Mouse (Mus musculus) kidney, adult 11 months (tissue): Measurements from ENCODE around the gene Lpp.

ENCODE experiments used
- DNase-seq: peaks from one replicate; pipeline ENCODE4 v3.0.0; 2022

Lpp gene

DNA sequence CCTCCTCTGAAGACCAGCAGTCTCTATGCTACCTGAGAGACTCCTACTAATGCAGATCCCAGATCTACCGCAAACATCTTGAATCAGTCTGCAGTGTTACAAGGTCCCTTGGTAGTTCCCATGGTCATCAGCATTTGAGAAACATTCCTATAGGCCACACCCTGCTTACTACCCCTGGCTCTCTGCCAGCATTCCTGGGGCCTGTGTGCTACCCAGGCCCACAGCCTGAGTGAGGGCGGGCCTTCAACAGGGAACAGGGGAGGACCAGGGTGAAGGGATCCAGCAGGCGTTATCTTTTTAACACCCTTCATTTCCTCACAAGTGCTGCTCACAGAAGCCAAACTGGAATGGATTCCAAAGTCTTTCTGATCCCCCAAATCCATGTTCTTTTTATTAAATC is 173.0 kb downstream of the Lpp start:
- DNase-seq, result no peak

DNA sequence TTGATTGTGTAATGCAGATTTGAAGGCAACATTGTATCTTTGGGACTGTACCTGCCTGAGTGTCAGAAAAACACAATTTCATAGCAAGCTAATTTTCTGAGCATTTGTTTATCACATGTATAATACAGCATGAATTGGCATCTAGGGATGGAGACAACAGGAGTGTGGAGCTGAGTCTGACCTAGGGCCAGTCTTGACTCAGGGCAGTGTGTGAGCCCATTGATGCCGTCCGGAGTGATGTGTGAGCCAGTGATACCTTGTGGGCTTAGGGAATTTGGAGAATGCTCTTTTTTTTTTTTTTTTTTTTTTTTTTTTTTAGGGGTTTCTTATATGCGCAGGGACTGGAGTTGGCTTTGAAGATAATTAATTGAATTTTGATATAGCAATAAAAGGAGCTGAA is 174.3 kb downstream of the Lpp start:
- DNase-seq, result no peak

DNA sequence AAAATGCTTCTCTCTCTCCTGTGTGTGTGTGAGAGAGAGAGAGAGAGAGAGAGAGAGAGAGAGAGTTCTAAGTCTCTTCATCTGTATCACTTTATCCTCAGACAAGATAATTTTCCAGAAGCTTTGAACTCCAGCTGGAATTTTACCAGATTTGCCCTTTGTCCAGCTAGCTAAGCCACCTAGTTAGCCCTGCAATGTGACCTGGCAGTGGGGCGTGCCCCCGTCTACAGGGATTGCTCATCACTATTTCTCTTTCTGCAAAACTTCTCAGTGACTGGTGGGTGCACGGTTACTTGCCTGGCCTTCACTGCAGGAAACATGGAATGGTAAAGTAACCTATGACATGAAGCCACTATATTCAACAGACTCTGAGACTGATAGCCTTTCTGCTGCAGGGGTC is 174.8 kb downstream of the Lpp start:
- peak; percentile 60 for DNase-seq

DNA sequence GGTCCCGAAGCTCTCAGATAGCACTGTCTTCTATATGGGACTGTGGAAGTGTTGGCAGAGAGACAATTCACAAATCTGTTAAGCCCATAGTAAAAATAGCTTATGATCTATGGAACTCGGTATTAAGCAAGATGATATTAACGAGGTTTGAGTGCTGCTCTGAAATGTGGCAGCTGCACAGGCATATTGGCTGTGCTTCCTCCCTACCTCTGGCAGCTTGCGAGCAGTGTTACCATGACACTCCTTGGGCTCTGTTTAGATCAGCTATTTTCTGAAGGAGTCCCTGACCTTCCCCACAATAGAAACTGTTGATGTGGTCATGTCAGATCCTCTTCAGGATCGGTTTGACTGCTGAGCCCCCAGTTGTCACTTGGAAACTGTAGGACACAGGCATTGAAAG is 176.4 kb downstream of the Lpp start:
- no peak for DNase-seq

DNA sequence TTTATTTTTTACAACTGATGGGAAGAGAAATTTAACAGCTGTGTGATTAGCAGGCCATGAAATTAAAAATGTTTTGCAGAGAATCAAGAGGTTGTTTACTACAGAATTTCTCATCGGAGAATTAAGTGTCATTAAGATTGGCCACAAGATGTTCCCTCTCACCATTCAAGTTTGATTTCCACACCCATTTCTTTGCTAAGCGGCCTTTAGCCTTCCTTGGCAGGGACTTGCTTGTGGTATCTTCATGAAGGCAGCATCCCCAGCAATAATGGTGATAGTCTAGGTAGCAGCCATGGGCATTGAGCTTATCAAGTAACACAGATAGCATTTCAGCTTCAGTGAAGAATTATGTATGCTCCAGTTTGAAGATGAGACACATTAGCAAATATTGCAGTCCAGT is 183.7 kb downstream of the Lpp start:
- DNase-seq, result no peak

DNA sequence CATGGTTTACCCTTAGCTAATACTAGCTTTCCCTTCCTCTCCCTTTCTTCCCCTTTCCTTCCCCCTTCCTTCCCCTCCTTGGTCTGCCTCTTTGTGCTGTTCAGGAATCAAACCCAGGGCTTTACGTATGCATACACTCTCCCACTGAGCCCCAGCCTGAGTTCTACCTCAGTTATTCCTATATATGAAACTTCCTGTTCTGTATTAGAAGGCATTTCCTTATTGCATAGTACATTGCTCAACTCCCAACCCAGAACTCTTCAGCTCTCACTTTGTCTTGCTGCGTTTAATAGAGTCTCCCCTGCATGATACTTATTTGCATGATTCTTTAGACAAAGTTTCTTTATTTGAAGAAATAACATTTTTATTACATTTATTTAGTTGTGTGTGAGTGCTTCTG is 184.5 kb downstream of the Lpp start:
- DNase-seq, result no peak

DNA sequence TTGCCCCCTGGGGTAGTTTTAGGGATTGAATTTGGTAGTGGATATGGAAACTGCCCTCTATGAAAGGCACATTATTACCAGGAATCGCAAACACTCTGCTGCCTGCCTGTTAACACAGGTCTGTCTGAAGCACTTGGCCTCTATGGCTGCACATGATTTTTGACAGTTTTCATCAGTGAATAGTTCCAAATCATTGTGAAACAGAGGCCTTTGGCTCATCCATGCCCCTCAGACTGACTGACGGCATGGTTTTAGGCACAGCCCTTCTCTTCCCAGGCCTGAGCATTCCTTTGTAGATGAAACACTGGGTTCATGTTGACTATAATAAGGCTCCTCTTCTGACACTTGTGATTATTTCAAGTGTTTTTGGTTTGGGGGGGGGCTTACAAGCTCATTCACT is 189.5 kb downstream of the Lpp start:
- DNase-seq, result no peak

DNA sequence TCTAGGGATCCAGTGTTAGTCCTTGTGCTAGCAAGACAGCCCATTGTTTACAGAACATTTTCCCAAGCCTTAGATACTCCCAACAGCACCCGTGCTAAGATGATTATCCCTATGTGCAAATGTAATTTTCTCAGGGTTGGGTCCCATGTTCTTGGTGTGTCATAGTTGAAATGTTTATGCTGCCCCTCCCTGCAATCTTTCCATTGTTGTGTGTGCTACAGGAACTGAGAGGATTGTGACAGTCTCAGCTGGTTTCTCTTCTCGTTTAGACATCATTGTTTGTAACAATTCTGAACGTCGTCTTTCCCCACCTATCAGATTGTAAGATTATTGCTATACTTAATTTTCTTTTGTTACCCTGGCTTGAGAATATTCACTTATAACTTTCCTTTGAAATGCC is 200.2 kb downstream of the Lpp start:
- no peak for DNase-seq

DNA sequence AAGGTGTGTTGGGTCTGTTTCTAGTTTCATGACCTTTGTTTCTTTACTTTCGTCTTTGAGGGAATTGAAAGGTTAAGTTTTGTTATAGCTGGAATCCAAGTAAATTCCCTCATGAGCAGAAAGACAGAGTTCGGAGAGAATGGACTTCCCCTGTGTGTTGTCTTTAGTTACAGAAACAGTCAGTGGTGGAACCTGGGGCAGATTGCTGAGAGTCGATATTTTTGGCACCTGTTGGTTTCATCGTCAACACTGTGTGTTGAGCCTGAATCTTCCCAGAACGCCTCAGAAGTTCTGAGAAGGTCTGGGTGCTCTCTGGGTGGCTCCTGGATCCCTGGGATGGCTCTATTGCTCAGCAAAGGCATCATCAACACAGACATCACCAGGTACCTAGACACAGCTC is 201.2 kb downstream of the Lpp start:
- no peak for DNase-seq

DNA sequence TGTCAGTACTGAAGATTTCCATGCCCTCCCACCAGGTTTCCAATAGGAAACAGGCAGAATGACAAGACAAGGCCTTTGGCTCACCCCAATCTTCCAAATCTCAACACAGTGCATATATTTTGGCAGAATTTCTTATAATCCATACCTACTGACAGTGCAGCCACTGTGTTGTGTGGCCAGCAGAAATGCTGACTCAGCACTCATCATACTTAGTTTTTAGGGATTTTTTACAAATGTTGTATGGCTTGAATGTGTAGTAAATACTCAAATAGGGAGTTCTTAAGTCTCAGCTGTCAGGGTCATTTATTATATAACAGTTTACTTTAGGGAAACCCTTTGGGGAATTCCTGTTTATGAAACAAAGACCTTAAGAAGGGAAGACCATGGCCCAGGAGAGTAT is 202.2 kb downstream of the Lpp start:
- no peak for DNase-seq

DNA sequence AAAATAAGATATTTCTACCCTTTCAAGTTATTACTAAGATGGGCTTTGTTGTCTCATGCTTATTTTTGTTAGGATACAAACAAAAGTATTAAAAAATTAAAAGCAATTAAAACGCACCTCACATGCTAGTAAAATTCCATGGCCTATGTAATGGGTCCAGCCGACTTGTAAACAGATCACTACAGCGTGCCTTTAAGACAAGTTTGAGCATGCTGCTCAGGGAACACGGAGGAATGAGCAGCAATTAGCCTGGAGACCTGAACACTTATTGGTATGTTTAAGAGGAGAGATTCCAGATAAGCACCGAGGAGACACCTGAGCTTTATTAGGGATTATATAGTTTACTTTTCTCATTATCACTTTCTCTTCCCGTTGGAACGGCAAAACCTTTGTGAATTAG is 205.3 kb downstream of the Lpp start:
- no peak for DNase-seq

DNA sequence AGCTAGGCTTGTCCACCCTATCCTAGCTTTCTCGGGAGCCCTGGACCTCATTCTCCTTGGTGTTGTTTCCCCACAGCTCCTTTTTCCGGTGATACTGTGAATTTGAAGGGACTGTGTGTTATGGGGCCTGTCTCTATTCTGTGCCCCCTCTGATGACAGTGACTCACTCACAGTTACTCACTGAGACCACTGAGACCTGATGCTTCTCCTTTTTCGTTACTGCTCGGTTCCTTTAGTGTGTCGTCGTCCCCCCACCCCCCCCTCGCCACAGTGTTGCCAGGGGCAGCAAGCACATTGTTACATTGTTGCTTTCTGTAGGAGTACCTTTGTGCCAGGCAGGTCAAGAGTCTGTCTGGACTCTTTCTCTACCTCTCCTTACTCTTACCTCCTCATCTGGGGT is 206.5 kb downstream of the Lpp start:
- DNase-seq, result no peak

DNA sequence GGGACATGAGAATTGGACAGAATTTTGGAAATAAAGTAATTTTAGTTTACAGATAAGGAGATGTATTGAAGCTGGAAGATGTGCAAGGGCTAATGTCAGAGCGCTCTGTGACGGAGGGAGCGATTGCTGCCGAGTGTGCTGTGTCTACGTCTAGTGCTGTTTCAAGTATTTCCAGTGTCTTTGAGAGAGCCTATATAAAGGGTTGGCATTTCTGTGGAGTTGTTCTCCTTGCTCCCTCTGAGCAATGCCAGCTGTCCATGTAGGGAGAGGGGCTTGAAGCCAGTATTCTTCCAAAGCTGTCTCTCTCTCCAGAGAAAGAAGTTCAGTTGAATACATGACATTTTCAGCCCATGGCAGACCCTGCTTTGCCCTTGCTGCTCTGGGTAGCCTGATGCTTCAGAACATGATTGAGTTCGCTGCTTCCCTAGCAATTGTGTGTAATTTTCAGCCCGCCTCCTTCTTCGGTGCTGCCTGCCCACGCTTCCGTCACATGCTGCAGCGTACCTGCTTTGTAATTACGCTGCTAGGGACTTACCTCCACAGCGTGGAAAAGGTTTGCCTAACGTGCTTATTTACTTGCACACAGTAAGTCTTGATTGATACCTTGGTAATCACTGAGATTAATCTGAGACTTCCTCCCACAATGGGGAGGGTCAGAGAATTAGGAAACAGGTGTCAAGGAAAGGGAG is 207.1 kb downstream of the Lpp start:
- no peak for DNase-seq

DNA sequence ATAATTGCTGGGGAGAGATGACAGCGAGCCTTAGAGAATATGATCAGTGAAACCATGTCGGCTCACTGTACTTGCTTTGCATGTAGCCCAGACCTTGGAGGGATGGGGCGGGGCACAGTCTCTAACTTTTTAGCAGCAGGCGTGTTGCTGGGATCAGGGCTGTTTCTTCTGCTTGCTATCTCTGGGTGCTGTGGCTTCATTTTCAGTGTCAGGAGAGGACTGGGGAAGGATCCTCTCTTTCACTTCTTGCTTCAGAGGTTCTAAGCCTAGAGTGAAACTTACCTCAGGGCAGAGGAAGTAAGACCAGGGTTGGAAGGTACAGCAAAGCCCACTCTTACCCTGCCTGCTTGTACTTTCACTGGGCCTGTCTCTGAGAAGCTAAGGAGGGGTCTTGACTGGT is 210.0 kb downstream of the Lpp start:
- no peak for DNase-seq

DNA sequence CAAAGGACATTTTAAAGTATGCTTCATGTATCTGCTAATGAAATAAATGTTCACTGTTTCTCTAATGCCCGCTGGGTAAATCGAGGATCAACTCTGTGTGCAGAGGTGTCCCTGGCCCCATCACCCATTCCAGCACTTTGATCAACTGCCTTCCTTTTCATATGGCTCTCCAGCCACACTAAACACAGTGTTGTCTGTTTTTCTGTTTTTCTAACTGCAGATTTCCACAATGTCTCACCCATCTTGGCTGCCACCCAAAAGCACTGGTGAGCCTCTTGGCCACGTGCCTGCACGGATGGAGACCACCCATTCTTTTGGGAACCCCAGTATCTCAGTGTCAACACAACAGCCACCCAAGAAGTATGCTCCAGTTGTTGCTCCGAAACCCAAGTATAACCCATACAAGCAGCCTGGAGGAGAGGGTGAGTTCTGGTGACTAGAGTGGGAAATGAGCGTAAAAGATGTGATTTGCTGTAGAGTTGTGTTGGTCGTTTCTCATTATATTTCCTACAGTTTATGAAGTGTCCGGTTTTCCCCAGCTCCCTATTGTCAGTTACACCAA is 214.7 kb downstream of the Lpp start:
- no peak for DNase-seq

DNA sequence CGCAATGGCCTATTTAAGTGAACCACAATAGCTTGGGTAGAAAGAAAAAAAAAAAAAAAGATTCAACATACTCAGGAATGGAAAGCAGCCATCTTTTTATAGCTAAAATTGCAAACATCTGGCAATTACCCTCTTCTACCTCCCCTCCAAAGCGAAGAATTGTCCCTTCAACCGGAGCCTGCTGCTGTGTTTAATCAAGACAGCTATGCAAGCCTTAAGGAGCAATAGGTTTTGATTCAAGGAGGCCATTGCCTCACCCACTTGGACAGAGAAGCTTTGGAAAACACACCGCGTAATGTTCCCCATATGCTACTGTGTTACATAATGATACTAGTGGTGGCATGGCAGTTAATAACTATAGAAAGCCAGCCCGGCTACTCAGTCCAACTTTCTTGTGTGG is 226.2 kb downstream of the Lpp start:
- no peak for DNase-seq

DNA sequence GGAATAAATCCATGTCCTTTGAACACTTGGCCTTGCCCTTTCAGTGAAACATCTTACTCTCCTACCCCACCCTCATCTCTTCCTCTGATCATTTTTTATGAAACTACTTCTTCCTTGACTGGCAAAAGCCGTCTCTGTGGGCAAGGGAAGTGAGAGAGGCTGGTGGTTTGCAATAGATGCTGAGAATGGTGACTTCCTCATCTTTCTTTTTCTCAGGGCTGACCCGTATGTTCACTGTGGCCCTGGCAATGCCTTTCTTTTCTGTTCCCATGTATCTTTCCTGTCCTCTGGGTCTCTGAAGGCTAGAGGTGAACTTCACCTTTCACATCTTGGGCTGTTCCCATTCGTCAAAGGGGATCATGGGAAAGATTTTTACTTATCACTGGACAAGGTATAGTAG is 226.7 kb downstream of the Lpp start:
- no peak for DNase-seq

DNA sequence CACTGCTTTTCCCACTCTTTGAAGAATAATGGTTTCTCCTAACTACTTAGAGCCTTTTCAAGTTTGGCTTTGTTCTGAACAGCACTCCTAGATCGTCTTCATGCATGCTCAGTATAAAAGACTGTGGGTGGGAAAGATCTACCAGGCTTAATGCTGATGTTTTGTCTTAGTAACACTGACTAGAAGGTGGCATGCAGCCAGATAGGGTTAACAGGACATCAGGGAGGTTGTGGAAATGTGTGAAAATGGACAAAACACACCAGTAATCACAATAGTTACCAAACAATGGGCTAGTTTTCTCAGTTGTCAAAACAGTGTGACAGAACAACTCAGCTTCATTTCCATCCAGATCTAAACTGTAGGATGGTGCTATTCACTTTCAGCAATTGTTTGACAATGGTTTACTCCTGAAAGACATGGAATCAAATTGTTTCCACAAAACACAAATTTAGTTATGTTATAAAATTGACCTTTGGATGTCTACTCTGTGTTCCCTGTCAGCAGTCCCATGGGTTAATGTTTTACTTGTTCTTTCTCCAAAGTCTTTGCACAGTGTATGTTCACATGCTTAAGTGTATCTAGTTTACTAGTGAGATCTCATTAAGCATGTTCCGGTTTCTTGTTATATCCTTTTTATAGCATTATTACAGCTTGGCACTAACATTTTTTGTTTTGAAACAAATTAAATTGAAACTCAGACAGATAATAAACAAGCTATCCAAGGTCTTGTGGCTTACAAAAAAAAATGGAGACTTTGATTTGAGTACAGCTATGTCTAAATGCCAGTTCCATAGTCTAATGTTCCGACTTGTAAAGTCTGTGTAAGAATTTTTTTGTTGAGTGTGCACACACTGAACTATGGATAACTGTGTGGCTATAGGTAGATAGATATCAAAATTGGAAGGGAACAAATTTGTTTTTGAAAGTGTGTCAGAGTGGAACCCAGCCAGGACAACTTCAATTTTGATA is 229.2 kb downstream of the Lpp start:
- DNase-seq, result no peak

DNA sequence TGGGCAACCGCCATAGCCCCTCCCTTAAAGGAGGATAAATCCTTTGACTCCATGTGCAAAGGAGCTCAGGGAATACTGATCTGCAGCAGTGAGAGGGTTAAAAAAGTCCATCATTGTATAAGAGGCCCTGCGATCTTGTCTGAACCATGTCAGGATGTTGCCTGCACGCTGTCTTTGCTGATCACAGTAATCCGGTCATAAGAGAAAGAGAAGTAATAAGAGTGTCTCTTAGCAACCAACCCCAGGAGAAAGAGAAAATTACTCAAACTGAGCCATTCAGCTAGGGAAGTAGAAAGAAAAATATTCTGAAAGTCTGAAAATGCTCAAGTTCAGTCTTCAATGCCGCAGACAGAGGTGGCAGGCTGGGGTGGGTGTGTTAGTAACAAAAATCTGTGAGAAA is 231.0 kb downstream of the Lpp start:
- DNase-seq, result no peak

DNA sequence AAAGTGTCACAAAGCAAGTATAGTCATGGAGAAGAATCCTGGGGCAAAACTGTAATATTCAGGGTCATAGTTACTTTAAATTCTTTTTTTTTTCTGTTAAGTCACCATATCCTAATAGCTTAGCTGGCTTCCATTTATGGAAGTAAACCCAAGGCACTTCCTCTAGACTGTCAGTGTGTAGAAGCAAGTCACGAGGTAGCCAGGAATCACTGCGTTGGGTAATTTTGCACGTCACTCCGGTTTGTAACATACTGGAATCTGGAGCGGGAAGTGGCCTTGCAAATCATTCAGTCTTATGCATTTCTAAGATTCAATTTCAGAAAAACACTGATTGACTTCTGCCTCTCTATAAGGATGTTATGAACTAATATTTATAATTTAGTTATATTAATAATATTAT is 232.3 kb downstream of the Lpp start:
- no peak for DNase-seq

DNA sequence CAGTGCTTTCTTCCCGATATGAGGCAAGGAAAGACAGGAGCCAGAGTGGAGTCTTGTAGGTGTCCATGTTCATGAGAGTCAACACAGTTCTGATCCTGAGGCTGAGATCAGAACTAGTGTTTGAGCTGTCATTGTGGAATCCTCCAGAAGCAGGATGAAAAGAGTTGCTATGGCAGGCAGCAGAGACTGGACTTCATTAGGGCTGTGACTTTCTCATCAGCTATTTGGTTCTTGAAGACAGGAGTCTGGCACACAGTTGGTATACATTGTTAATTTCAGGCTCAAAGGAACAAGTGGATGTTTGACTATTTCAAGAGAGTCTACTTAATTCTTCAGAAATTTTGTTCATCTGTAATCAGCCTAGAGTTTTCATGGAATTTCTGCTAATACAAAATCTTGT is 235.5 kb downstream of the Lpp start:
- DNase-seq, result no peak

DNA sequence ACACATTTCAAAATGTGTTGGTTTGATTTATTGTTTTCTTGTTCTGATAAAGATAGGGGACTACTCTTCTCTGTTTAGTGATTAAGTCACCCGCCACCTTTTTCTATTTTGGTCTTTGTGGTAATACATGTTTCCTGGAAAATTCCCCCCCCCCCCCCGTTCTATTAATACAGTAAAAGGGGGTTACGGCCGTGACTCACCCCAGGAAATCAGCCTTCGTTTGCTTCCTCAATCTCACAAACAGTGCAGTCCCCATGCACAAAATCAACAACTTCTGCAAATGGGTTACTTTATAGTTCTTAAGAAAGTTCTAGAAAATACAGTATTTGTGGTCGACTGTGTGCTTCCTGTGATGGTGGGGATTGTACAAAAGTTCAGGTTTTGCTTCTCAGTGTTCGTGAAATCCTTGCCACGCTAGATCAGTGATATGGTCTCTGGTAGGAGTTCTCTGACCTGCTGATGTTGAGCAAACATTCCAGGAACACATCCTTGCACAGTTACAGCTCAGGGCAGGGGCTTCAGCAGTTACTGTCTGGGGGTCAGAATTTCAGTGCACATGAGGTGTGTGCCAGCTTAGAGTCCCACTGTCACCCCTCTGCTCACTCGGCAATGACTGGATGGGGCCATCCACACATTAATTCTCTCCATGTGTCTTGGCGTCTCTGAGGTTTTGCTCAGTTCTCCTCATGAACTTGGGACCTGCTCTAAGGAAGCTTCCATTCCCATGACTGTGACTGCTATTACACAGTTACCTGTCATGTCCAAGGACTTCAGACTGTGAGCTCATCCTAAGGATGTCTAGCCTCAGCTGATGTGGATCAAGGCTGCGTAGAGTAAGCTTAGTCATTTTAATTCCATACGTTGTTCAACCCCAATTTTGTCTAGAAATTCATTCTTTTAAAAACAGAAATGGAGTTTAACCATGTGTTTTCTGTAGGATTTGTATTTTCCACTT is 236.2 kb downstream of the Lpp start:
- no peak for DNase-seq

DNA sequence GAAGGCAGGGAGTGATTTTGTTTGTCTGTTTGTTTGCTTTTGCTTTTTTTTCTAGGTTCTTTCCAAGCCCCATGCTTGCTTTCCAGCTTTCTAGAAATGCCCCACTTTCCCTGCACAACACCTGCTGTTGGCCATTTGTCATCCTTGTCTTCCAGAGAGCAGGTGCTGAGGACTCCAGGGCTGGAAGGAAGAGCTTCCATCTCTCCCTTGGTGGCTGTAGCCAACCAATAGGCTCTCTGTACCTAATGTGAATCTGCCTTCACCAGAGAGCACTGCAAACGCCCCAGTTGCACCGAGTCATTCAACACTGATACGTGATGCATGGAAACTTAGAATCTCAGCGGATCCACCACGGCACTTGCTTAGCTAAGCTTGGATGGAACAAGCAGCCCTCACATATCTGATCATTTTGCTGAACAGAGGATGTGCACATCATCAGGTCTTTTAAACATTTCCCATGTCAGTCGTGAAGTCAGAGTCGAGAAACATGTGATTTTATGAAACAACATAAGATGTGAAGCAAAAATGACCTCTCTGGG is 242.1 kb downstream of the Lpp start:
- DNase-seq, result no peak
